Mouse (Mus musculus) CD4-positive helper T cell, adult 2 months (primary cell): Measurements from ENCODE around the gene Fgfr2.
"Not testable (repeated sequence)": the region's sequence is repeated elsewhere in the genome, so short reads cannot be mapped to it uniquely, and the experiment has no call there.

ENCODE experiments used
- DNase-seq: peaks from one replicate; pipeline ENCODE4 v3.0.0-alpha.2; 2012; ENCODE audit warnings: low read depth, missing footprints, low spot score

Fgfr2 gene

DNA sequence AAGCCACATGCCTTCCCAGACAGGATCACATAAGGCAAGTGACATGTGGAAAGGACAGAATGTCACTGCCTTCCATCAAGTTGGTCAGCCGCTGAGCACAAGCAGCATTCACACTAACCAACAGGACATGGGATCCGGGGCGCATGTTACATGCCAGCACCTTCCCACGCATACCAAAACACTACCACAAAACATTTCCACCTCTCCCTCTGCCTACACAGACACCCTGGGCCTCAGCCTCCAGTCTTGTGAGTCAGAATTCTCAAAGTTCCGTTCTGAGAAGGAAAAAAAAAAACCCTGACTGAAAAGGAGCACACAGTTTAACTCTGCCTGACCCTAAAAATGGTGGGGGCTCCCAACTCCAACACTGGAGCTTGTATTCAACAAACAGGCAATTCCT, 2955.9 kb downstream of the Fgfr2 start:
- DNase-seq: no peak

DNA sequence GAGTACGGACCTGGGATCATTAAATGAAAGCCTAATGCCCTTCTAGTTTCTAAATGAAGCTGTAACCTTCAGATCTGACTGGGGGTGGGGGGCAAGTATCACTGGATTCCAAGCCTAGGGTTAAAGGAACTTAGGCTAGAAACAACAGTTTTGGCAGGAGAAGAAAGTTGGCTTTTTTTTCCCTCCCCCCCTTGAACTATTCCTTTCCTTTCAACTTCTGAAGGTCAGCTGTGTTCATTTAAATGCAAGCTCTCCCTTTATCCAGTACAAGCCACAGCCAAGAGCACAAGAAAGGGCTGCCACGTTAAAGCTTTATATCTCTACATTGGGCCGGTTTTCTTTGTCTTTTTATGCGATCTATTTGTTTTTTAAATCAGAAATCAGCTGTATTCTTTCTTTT, 2957.0 kb downstream of the Fgfr2 start:
- DNase-seq: no peak

DNA sequence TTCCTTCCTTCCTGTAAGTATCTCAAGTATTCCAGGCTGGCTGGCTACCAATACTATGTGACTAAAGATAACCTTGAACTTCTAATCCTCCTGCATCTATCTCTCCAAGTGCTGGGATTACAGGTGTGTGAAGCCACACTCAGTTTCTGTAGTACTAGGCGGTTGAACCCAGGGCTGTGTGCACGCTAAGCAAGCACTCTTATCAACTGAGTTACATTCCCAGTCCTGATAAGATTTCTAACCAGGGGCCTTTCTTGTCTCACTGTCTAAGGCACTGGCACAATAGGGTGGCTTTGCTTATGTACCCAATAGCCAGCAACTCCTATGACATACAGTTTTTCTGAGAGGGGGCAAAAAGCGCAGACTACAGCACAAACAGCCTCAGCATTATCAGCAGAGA, 2957.7 kb downstream of the Fgfr2 start:
- no peak for DNase-seq

- DNase-seq: no peak
Observed at GRCm38 (mm10) chr7:130162718-130163117, 2960.4 kb downstream of the Fgfr2 start.

DNA sequence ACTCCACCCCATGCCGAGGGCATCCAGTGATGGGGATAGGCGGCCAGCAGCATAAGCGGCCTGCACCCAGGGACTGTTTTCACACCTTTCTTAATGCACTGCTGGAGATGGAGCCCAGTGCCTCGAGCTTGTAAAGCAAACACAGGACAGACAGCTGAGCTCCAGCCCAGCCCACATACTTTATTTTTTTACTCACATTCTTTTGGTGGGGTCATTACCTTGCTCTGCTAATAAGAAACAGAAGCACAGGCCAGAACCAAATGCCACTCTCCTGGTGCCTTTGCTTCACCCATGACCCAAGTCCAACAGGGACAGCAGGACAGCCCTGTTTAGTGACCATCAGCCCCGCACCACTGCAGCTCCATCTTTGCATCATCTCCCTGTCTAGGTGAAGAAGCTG, 2961.6 kb downstream of the Fgfr2 start:
- DNase-seq: no peak

- no peak for DNase-seq
Observed at GRCm38 (mm10) chr7:130158845-130159244, 2964.3 kb downstream of the Fgfr2 start.

- no peak for DNase-seq
Observed at GRCm38 (mm10) chr7:130153363-130153969, 2969.7 kb downstream of the Fgfr2 start.

DNA sequence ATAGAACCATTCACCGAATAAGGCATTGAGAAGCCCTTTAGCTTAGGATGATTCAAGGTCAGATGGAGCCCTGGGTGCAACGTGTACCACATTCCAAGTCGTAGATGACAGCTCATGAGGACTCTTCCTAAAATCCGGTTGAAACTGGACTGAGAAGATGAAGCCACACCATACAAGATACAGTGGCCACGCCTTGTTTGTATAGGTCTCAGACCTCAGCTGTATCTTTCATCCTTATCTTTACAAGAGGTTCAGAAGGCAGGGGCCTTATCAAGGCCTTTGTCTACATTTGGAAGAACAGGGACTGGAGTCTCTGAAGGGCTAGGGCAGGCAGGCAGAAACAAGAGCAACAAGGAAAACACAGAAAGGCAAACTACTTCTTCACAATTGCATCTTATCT, 2974.2 kb downstream of the Fgfr2 start:
- DNase-seq: no peak

DNA sequence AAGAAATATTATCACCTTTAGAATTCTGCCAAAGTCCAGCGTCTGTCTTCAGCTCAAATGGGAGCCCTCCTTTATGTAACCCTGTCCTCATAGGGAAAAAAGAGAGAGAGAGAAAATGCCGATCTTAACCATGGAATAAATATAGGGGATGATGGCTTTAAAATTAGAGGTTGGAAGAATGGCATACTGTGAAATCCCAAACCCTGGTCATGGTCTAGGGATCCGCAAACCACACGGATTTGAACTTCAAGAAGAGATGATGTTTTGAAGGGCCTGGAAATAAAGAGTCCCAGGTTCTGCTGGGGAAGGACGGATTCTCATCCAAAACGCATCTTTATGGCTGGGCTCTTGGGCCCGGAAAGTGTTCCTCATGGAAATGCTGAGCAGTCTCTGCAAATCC, 2975.9 kb downstream of the Fgfr2 start:
- no peak for DNase-seq

GRCm38 (mm10) chr7:130145211-130145610, 2977.9 kb downstream of the Fgfr2 start:
- no peak for DNase-seq

DNA sequence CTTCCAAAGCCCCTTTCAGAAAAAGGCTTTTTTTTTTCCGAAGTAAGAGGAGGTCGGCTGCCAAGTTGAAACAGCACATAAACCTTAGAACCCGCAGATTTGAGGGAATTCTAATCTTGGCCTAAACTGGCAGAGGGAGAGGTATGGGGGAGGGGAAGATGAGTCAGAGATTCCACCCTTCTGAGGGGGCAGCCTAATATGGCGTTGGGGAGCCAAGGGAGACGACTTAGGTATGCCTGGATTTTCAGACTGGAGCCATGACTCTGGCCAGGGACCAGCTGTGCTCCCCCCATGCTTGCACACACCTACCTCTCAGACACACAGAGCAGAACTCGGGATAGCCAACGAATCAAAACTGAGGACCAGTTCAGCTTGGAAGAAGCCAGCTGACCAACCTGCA, 2979.8 kb downstream of the Fgfr2 start:
- DNase-seq: no peak

- DNase-seq: no peak
Observed at GRCm38 (mm10) chr7:130141088-130141873, 2981.9 kb downstream of the Fgfr2 start.

DNA sequence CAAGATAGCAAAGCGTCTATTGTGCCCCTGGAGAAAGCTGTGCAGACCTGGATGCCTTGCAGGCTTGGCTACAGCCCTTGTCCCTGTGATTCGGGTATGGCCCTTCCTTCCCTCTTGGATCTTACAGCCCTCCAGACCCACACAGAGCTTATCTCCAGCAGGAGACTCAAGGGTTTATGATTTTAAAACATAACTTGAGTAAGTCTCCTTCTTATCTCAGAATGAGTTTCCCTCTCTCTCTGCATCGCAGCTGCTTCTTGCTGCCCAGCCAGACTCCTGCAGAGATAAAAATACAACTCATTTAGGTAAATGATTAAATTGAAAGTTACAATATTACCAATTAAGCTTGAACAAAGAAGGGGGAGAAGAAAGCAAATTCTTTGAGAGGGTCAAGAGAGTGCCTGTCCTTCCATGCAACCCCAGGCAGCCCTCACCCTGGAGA, 2988.2 kb downstream of the Fgfr2 start:
- DNase-seq: no peak

DNA sequence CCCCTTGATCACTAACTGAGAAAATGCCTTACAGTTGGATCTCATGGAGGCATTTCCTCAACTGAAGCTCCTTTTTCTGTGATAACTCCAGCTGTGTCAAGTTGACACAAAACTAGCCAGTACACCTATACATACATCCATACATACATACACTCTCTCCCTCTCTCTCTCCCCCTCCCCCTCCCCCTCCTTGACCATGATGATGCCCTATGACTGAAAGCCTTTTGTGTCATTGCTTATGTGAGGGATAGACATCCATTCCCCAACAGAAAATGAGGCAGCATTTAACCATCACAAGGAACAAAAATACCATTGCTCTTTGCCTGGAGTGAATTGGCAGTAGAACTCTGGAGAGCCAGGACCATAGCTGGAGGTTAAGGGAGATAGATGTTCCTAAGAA, 2988.7 kb downstream of the Fgfr2 start:
- DNase-seq: not testable (repeated sequence)

DNA sequence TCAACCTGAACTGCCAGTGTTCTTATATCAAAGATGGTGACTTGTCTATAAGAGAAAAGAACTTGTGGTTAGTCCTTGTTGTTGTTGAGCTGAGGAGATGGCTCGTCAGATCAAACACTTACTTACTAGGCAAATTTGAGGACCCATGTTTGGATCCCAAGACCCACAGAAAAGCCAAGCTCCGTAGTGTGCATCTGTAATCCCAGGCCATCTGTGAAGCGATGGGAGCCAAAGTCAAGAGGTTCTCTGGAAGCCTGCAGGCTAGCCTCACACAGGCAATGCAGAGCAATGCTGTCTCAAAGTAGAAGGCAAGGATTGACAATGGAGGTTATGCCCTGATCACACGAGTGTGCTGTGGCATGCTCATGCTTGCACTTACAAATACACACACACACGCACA, 2992.9 kb downstream of the Fgfr2 start:
- DNase-seq: no peak

DNA sequence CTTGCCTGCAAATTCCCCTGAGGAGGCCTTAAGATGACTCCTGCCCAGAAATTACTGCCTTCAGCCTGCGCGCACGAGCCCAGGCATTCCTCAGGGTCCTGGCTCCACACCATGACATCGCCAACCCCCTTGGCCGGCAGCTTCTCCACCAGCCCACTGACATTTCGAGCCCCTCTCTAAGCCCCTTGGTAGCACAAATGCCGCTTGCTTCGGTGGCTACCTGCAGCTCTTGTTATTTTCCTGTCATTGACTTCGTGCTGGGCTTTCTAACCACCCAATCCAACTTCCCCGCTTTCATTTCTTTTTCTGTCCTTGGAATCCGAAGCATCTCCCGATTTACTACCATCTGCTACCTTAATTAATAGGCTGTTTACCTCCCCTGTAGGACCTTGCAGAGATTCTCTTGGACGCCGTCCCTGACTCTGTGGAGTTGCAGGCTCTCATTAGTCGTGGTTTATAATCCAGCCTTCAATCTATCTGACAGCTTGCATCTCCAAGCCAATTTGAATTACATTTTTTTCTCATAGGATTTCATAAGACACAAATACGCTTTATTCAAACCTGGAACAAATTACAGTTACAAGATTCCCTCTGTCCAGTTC, 2993.7 kb downstream of the Fgfr2 start:
- no peak for DNase-seq

DNA sequence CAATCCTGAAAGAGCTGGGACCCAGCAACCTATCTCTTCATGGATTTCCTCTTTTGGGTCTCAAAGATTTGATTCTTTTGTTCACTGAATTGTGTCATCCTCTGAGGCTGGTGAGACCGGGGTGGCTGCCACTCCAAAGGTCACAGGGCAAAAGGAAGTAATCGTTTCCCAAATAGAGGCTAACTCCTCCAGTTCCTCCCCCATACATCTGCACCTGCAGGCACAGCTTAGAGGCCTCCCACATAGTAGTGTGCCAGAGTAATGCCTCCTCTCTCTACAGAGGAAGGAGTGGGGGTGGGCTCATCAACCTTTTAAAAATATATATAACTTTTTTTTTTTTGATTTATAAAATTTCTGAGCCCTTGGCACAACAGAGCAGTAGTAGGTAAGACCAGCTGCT, 3001.6 kb downstream of the Fgfr2 start:
- no peak for DNase-seq

GRCm38 (mm10) chr7:130119466-130119865, 3003.7 kb downstream of the Fgfr2 start:
- no peak for DNase-seq

- no peak for DNase-seq
Observed at GRCm38 (mm10) chr7:130118726-130119125, 3004.4 kb downstream of the Fgfr2 start.

- DNase-seq: no peak
Observed at GRCm38 (mm10) chr7:130117466-130118123, 3005.6 kb downstream of the Fgfr2 start.

- DNase-seq: no peak
Observed at GRCm38 (mm10) chr7:130114436-130114835, 3008.7 kb downstream of the Fgfr2 start.
